Mouse (Mus musculus): ENCODE data around the gene Car2.

Gene Car2

DNA sequence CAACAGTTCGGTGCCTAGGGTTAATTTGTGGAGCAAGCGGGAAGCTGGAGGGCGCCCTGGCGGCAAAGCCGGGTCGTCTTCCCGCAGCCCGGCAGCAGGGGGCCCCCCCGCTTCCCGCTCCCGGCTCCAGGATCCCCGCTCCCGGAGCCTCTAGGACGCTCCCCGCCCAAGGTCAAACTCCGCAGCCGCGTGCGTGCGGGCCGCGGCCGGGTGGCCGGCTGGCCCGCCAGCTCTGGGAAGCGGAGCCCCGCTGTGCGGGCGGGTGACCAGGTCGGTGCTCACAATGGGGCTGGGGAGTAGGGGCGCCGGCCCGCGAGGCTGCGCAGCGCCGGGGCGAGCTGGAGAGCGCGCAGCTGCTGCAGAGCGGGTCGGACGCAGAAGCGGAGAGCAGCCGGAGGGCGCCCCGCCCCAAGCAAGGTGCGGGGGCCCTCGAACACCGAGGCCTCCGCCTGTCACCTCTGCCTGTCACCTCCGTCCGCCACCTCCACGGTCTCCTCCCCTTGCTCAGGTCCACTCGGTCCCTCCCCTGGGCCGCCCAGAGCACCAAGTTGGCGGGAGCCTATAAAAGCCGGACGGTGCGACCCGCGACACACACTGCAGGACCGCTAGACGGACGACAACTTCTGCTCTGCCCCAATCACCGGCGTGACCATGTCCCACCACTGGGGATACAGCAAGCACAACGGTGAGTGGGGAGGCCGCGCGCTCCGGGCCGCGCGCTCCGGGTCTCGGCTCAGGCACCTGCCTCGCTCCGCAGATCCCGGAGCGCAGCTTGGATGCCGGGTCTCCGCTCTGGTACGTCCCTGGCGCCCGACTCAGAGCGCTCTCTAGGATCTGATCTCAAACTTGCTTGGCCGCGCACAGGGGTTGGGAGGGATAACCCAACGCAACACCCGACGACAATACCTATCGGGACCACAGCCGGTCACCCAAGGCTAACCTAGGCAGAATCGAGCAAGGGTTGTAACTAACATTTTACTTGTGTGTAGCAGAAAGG, at the start of gene Car2:
TSS of gene Car2 (plus strand) at position 172 of the 997 bp plus-strand sequence.
- DNase-seq (ENCODE audit: low read depth in 1 of 2, low spot score in 2 of 2) = peak in 1 of 2 experiments; percentile 11

DNA sequence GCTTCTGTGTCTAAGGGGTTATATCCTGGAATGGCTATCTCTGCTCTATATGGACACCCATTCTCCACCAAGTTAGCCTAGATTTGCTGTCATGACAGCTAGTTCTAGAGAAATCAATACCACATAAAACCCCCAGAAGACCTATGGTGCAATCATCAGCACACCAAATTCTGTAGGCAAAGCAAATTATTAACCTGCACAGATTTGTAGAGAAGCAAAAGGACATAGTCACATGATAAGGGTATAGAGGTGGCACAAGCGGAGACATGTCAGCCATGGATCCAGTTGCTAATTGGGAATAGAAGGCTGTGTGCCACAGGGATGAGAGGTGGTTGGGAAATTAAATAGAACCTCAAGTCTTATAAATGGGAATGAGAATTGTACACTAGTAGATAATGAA, 47.1 kb upstream of the Car2 start:
- no peak for DNase-seq (ENCODE audit: low read depth in 1 of 2, low spot score in 2 of 2)

DNA sequence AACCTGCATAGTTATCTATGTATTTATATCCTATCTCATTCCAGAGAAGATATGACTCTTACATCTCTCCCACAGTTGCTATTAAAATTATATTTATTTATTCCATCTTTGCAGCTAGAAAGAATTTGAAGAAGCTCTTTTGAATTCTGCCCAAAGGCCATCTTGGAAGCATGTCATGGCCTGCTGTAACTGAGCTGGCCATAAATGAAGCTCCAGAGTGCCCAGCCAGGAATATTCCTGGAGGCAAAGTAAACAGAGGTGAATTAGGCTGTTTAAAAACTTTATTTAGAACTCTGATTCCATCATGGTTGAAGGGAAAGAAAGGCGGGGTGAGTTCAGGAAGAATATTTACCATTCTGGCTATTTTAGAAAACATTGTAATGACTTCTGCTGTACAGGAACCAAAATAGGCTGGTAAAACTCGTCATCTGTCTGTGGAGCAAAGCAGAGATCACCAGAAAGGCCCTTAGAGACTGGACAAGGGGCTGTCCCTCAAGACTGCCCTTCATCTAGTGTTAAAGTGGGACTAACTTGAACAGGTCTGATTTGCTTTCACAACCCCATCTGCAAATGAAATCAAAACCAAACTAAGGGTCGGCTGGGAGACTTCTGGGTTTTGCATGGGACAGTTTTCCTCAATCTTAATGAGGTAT, 46.5 kb upstream of the Car2 start:
- no peak for DNase-seq (ENCODE audit: low read depth in 1 of 2, low spot score in 2 of 2)

DNA sequence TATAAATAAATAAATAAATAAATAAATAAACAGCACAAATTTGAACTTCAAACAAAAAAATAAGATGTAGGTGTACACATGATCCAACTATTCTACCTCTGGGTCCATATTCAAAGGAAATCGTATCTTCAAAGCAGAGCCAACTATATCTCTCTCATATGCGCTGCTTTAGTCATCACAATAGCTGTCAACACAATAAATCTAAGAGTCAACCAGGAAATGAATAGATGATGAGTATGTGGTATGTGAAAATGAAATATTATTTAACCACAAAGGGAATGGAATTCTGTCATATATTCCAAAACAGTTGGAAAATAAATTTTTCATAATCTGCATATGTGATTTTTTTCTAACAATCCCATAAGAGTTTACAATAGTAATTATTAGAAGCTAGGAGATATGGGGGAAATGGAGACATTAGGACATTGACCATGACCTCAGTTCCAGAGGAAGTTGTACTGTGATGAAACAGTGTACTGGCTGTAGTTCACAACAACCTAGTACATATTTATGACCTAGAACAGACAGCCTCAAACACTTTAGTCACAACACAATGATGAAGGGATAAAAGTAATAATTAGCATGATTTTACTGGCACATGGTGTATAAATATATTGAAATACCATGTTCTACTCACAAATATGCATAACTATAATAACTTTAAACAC, 37.4 kb upstream of the Car2 start:
- no peak for DNase-seq (ENCODE audit: low read depth in 1 of 2, low spot score in 2 of 2)

DNA sequence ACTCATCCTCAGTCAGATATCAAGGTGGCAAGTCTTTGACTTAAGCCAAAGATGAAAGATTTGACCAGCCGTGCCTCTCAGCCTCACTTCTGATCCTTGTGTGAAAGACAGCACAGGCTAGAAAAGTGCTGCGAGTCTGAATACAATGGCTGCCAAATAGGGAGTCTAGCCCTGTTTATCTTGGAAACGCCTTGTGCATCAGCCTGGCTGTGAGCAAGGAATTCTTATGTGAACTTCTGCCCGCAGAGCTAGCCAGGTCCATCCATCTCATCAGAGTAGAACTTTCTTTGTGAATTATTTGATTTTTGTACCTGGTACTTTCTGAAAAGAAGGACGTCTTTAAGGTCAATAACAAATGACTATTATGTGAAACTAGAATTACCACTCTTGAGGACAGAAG, 32.1 kb upstream of the Car2 start:
- no peak for DNase-seq (ENCODE audit: low read depth in 1 of 2, low spot score in 2 of 2)

DNA sequence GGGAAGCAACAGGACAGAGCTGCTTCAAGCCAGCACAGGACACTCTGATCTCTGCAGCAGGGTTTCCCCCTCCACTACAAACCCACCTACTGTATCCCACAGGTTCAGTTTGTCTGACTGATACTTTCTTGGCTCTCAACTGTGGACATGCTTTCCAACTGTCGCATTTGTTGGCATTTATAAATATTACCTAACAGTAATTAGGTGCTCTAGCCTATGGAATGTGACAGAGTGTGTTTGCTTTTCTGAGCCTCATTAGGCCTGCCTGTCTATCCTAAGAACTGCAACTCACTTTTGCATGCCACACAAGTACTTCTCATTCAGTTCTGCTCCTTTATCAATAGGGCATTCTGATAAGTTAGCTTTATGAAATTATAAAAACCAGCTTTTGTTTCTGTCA, 31.6 kb upstream of the Car2 start:
- DNase-seq (ENCODE audit: low read depth in 1 of 2, low spot score in 2 of 2) = no peak

DNA sequence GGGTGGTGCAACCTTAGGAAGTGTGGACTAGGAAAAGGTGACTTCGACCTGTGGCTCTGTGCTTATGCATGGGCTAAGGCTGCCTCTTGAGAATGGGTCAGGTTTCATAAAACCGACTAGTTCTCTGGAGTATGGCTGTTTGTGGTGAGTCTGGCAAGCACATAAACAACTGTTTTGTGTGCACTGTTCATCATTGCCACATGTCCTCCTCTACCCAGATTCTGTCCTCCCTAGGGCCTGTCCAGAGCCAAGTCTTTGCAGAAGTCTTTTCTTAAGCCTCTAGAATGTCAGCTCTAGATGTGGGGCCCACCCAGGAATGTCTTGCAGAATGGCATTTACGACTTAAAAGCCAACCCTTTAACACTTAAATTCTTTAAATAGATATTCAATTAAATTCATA, 28.2 kb upstream of the Car2 start:
- DNase-seq (ENCODE audit: low read depth in 1 of 2, low spot score in 2 of 2) = no peak

DNA sequence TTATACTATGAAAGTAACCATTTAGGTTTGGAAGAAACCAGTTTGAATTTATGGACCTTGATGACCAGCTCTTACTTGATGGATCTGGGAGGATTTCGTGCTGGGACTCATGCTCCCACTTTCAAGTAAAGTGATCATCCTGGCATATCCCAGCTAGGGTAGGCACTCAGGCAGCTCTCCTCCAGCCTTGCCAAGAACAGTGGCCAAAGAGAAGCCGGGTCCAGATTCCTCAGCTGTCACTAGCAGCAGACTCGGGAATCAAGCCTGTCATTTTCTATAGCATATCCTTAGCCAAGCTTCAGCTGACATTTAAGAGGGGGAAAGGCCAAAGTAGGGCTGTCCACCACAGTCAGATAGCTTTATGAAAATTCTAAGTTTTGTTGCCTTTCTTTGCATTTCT, 25.8 kb upstream of the Car2 start:
- no peak for DNase-seq (ENCODE audit: low read depth in 1 of 2, low spot score in 2 of 2)

DNA sequence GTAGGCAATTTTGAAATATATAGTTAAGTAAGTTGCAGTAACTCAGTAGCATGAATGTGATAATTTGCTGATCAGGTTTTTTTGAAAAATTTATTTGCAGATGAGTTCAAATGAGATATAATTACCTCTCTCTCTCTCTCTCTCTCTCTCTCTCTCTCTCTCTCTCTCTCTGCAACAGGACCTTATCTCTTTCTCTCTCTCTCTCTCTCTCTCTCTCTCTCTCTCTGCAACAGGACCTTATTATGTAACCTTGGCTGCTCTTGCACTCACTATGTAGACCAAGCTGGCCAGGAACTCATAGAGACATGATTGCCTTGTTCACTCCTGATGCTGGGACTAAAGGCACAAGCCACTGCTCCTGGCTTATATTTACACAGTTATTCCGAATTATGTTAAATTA, 24.9 kb upstream of the Car2 start:
- no peak for DNase-seq (ENCODE audit: low read depth in 1 of 2, low spot score in 2 of 2)

DNA sequence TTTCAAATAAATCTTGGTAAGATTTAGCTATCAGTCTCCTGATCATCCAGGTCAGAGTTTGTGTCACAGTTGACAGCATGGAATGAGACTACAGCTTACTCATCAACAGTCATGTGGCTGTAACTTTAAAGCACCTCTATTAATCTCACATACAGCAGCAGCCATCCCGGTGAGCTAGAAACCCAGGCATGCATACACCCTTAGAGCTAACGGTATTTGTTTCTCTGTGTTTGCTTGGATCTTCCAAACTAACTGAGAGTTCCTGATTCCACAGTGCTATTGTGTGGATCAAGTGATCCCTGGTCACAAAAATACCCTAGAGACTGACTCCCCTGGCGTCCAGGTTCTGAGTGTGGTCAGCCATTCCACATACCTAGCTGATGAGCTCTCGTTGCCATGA, 24.3 kb upstream of the Car2 start:
- no peak for DNase-seq (ENCODE audit: low read depth in 1 of 2, low spot score in 2 of 2)

DNA sequence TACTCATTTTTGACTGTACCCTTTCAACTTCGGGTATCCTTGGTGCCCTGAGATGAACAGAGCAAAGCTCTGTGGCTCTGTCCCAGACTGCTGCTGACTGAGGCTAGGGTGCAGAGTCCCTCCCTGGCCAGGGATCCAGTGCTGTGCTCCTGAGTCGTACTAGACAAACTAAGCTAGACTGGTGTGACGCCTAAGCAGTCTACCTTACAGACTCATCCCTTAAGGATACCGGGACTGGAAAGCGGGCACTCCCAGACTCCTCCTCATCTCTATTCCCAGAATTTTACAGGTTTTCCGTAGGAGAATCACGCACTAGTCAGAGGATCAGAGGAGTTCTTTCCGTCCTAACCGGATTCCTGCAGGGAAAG, 23.4 kb upstream of the Car2 start:
- no peak for DNase-seq (ENCODE audit: low read depth in 1 of 2, low spot score in 2 of 2)

DNA sequence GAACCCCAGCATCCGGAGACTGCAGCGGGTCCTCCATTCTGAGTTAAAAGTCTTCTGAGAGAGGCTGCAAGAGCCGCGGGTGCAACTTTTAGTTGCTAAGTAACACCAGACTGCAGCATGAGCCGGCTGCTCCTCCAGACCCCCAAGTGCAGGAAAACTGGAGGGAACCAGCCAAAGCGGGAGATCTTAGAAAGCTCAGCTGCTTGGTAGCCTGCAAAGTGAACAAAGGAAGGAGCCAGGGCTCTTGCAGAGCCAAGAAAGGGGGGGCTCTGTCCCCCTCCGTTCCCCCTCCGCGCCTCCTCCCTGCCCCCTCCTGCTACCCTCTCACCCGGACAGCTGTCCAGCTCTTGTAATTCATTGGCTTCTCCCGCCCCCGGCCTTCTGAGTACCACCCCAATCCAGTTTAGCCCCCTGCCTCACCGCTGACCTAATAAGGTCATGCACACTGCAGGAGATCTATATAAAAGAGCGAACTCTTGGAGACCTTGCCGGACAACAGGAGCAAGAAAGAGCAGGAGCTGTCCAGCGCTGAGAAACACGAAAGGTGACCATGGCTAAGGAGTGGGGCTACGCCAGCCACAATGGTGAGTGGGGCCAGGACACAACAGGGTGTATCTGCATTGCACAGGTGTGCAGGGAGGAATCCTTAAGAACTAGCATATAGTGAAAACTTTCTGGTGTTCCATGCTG, 22.9 kb upstream of the Car2 start, which contains the start of gene Car3:
TSS of gene Car3 (plus strand) at position 491 of the 690 bp plus-strand sequence.
- DNase-seq (ENCODE audit: low read depth in 1 of 2, low spot score in 2 of 2) = no peak

DNA sequence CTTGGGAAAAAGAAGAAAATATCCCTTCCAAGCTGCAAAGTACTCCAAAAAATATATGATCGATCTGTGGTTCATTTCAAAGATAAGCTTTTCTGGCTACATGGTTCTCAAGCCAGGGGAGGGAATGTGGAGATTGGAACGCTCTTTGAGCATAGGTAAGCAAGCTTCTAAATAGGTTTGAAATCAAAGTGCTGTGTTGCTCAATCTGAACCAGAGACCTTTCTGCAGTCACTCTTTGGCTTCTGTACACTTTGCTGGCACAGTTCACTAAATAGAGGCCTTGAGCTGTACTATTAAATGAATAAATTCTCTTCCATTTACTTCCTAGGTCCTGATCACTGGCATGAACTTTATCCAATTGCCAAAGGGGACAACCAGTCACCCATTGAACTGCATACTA, 22.2 kb upstream of the Car2 start:
- DNase-seq (ENCODE audit: low read depth in 1 of 2, low spot score in 2 of 2) = no peak

DNA sequence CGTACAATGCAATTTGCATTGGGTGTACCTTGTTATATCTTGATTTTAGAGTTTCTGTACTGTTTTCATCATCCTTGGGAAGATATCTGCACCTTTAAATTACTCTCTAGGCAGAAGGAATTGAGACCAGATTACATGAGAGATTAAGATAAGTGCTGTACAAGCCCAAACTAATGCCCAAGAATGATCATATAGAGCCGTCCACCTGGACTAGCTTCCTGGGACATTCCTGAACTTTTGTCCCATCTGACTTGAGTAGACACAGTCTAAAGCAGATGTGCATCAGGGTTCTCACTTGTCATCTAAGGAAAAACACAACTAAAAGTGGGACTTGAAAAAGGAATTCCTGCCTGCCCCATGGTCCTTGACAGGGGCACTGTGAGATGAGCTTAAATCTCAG, 20.1 kb upstream of the Car2 start:
- no peak for DNase-seq (ENCODE audit: low read depth in 1 of 2, low spot score in 2 of 2)

DNA sequence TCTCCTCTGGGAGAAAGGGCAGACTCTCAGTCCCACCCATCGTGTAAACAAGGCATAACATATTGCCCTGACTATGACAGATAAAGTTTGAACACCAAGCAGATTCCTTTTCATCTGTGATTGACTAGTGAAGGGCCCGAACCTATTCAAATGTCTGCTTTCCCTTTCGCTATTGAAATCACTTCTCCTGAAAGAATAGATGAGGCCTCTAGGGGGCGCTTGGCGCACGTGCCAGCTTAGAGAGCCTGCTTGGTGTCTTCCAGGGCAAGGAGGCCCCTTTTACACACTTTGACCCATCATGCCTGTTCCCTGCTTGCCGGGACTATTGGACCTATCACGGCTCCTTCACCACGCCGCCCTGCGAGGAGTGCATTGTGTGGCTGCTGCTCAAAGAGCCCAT, 16.3 kb upstream of the Car2 start:
- DNase-seq (ENCODE audit: low read depth in 1 of 2, low spot score in 2 of 2) = peak; percentile 36 to 73

DNA sequence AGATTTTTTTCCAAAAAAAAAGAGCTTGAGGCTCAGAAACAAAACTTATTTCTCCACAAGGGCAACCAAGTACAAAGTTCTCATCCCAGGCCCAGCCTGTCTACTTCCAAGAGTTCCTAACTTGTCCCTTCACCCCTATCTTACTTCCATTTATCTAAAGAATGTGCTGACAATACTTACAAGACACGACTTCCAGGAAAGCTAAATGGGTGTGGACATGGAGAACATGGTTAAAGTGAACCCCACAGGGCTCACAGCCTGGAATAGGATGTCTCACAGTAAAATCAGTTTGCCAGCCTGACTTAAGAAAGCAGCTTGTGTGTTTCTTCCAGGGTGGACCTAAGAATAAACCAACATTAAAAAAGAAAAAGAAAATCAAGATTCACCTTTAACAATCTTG, 15.5 kb upstream of the Car2 start:
- no peak for DNase-seq (ENCODE audit: low read depth in 1 of 2, low spot score in 2 of 2)

DNA sequence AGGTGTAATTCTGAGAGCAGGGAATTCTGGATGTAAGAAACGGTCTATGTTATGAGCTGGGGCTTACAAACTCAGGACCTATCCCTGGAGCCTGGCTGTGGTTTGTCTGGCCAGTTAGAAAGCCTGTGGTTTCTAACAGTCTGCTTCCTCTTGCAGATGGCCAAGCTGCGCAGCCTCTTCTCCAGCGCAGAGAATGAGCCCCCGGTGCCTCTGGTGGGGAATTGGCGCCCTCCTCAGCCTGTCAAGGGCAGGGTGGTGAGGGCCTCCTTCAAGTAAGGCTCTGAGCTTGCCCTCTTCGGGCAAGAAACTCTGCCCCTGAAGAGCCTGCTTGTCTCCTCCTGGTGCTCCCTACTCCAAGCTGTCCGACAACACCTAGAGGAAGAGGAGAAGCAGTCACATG, 14.7 kb upstream of the Car2 start:
- DNase-seq (ENCODE audit: low read depth in 1 of 2, low spot score in 2 of 2) = no peak

DNA sequence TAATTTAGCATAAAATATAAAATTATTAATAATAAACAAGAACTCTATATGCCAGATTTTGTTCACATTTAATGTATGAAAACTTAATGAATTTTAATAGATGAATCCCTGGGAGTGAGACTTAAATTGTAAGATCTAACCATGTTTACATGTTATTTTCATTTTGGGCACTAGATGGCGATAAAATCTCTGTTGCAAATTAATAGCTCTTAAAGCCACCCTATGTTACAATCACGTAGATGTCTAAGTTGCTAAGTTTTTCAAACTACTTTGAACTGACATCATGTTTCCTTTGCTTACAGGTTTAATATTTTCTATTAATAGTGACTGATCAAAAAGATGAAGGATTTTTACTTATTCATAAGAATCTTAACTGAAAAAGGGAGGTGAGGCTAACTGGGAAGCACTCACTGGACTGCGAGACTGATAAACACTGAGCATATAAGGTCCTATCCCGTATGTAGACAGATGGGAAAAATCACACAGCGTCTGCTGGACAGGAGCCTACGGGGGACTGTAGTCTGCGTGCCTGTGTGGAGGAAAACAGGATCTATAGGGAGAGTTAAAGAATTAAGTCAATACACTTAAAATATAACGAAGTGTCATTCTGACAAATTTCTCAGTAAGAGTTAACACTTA, 11.6 kb upstream of the Car2 start:
- no peak for DNase-seq (ENCODE audit: low read depth in 1 of 2, low spot score in 2 of 2)

DNA sequence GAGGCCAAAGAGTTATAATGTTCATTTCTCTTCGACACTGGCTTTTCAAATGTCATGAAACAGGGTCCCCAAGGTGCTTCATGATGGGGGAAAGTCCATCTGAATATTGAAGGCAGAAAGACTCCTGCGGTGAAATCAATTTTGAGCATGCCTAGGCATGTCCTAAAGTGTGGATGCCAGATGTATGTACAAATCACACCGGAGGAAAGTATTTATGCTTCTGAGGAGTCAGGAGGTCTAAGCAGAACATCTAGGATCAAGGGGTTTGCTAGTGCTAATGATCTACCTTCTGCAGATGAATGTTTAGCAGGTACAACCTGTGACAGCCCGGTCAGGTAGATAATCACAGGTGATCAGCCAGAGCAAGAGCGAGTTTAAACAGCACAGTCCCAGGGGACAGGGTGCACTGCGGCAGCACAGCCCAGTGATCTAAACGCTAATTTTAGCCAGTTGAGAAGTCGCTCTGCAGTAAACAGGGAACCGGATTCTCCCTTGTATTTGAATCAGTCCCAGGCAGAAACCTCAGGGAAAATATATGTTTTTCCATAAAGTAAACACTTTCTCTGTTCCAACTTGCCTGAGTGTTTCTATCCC, 9.7 kb upstream of the Car2 start:
- DNase-seq (ENCODE audit: low read depth in 1 of 2, low spot score in 2 of 2) = no peak

DNA sequence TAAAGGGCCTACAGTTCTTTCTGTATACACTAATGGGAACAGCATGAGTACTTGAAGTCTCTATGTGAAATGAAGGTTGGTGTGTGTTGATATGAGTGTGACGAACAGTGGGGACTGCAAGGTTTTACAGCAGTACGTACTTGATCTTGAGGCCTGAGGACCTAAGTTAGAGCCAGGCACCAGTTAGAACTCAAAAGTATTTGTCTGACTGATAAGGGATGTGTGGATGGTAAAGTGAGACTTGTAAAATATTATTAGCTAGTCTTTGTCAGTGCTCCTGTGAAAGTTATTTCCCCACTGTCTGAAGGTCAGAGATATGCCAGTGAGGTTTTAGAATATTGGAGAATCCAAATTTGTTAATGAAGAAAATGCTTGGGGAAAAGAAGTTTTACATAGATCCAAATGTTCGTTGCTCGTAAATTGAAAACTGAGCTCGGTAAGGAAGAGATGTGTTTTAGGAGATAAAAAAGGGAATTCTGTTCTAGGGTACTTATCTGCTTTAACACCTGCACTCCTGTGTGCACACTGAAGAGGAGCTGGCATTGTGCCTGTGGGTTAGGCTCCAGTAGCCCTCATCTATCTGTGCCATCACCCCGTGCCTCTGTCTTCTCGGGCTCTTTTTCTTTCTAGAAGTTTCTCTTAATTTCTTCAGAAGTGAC, 8.7 kb upstream of the Car2 start:
- no peak for DNase-seq (ENCODE audit: low read depth in 1 of 2, low spot score in 2 of 2)

Measured in monocyte, adult 2 months (primary cell).